Mouse (Mus musculus): ENCODE results near the gene Lhfpl4.
A peak's percentile ranks its signal among the peaks of the same experiment; 100 is the strongest.

Gene Lhfpl4

GRCm38 (mm10) chr6:113168316-113168975 lies 26.7 kb downstream of the Lhfpl4 start:
- DNase-seq (ENCODE audit: low read depth): no peak

DNA sequence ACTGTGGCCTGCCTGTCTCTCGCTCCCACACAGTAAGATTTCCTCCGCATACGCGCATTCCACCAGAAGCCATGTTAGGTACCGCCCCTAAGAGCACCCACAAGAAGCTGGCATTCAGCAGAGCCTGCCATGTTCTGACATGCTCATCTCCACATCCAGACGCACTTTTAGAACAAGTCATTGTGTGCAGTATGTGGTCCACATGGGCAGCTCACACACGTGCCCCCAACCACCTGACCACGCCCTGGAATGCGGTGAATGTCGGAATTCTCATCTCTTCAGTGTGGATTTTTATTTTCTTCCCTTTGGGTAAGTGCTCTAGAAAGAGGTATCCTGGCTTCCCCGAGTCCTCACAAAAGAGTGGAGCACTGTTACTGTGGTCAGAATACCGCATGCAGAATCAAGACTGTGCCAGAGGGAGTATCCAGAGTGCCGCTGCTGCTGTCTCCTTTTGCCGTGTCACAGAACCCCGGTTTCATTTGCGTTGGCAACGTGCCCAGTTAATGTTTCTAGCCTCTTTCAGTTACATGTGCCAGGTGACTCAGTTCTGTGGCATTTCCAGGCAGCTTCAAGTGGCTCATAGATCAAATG lies 28.4 kb downstream of the Lhfpl4 start:
- DNase-seq (ENCODE audit: low read depth): no peak

GRCm38 (mm10) chr6:113163513-113163912 lies 31.7 kb downstream of the Lhfpl4 start:
- no peak for DNase-seq (ENCODE audit: low read depth)

DNA sequence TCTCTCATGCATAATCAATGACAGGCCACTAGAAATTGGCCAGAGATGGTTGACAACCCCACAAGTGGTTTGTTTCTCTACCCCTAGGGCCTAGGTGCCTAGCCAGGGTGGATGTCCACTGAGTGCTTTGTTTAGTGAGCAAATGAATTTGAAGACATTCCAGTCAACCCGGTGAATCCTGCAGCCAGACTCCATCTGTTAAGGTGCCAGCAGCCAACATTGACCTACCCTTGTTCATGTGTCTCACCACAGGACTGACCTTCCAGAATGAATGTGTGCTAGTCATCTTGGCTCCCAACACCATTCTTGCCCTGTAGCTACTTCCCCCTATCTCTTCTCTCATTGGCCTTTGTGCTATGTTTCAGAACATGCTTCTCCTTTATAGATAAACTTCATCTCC lies 33.2 kb downstream of the Lhfpl4 start:
- no peak for DNase-seq (ENCODE audit: low read depth)

DNA sequence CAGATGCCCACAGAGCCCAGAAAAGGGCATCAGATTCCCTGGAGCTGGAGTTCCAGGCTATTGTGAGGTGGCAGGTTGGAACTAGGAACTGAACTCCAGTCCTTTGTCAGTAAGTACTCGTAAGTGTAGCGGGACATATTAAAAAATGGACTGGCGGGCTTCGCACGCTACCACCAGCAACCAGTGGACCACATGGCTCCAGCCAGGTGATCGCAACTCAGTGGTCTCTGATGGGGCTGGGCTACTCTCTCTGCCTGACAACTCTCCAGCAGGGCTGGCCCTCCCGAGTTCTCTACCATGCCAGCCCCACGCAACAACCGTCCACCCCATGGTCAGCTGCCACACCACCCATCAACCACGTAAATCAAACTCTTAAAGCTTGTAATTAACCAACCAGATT lies 35.1 kb downstream of the Lhfpl4 start:
- no peak for DNase-seq (ENCODE audit: low read depth)

DNA sequence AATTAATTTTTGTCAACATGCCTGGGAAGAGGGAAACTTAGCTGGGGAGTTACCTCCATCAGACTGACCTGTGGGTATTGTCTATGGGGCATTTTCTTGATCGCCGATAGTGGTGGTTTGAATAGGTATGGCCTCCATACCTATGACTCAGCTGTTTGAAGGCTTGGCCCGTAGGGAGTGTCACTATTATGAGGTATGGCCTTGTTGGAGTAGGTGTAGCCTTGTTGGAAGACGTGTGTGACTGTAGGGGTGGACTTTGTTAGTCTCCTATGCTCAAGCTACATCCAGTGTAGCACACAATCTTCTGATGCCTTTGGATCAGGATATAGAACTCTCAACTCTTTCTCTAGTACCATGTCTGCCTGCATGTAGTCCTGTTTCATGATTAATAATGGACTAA lies 39.1 kb downstream of the Lhfpl4 start:
- DNase-seq (ENCODE audit: low read depth): no peak

GRCm38 (mm10) chr6:113154886-113155285 lies 40.3 kb downstream of the Lhfpl4 start:
- peak; percentile 10 for DNase-seq (ENCODE audit: low read depth)

- DNase-seq (ENCODE audit: low read depth): no peak
Observed at GRCm38 (mm10) chr6:113154071-113154470, 41.1 kb downstream of the Lhfpl4 start.

DNA sequence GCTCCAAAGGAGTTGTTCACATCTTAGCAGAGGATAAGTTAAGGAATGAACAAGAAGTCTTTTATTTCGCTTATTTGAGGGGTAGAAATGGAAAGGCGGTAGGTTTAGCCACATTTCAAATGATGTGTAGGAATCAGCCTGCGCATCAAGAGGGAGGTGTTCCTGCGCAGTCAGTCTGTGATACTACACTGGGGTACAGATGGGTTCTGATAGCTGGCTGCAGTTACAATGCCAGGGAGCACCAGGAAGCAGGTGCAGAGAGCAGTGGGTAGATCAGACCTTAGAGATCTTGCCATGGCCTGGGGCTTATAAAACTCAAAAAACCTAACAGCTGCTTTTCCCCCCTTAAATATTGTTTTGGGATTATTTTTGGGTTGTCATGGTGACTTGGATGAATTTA lies 49.9 kb downstream of the Lhfpl4 start:
- DNase-seq (ENCODE audit: low read depth): no peak

GRCm38 (mm10) chr6:113144764-113145163 lies 50.4 kb downstream of the Lhfpl4 start:
- DNase-seq (ENCODE audit: low read depth): no peak

- no peak for DNase-seq (ENCODE audit: low read depth)
Observed at GRCm38 (mm10) chr6:113141389-113142094, 53.6 kb downstream of the Lhfpl4 start.

DNA sequence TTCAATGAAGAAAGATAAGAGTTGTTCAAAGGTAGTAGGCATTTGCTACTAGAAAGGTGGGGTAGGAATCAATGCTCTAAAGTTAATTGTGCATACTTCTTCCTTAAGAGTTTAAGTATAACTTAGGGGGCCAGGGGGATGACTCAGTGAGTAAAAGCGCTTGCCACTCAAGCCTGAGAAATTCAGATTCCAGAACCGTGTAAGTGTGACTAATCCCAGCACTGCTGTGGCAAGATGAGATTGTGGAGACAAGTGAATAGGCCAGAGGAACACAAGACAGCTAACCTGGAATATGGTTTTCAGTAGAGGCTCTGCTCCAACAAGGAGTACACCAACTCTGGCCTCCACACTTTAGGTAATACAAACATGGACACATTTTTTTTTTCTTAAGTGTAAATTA lies 61.8 kb downstream of the Lhfpl4 start:
- no peak for DNase-seq (ENCODE audit: low read depth)

- no peak for DNase-seq (ENCODE audit: low read depth)
Observed at GRCm38 (mm10) chr6:113120806-113121205, 74.4 kb downstream of the Lhfpl4 start.

Measured in c-Kit-positive CD71-positive TER-119-negative erythroid progenitor cells, embryonic 14.5 days (primary cell).